Mouse (Mus musculus) left cerebral cortex, adult 18-20 months (tissue): ENCODE results near the gene Ttyh1. TPM values are rescaled to one million over a fixed set of nuclear protein-coding genes. Genes with fewer than 3 reads are reported as not detected.

Experiments
- DNase-seq, 2 experiments: peaks; one replicate each; pipeline ENCODE4 v3.0.0; 2021 to 2022; ENCODE audit warnings: low spot score in 2 of 2, mixed read lengths in 1 of 2
- total RNA-seq, 2 experiments: library from RNA; stranded (reverse); gene quantifications; 2 replicates each; pipeline ENCODE4 v1.2.3; 2021

Gene Ttyh1
- total RNA-seq, 2 experiments from 2014 or later, result 597 TPM

- no peak for DNase-seq
These were observed 3.0 kb downstream of the Ttyh1 start for GRCm38 (mm10) chr7:4122076-4122768.

GRCm38 (mm10) chr7:4122783-4123182 lies 3.6 kb downstream of the Ttyh1 start:
- no peak for DNase-seq

- DNase-seq, result peak; percentile 68 to 74
These were observed 4.5 kb downstream of the Ttyh1 start for GRCm38 (mm10) chr7:4123732-4124131.

GRCm38 (mm10) chr7:4124315-4124759 lies 5.1 kb downstream of the Ttyh1 start:
- peak; percentile 80 to 87 for DNase-seq

GRCm38 (mm10) chr7:4124856-4125255 lies 5.6 kb downstream of the Ttyh1 start:
- DNase-seq, result no peak

- DNase-seq, result no peak
These were observed 6.1 kb downstream of the Ttyh1 start for GRCm38 (mm10) chr7:4125306-4125705.

- no peak for DNase-seq
These were observed 8.0 kb downstream of the Ttyh1 start for GRCm38 (mm10) chr7:4126992-4127785.

- DNase-seq, result no peak
These were observed 8.7 kb downstream of the Ttyh1 start for GRCm38 (mm10) chr7:4127894-4128293.

GRCm38 (mm10) chr7:4128860-4129259 lies 9.7 kb downstream of the Ttyh1 start:
- no peak for DNase-seq

- peak; percentile 85 to 90 for DNase-seq
These were observed 11.7 kb downstream of the Ttyh1 start for GRCm38 (mm10) chr7:4130686-4131452.

- DNase-seq, result no peak
These were observed 12.8 kb downstream of the Ttyh1 start for GRCm38 (mm10) chr7:4131964-4132363.

- peak in 1 of 2 experiments; percentile 78 for DNase-seq
These were observed 13.4 kb downstream of the Ttyh1 start for GRCm38 (mm10) chr7:4132581-4132980.

GRCm38 (mm10) chr7:4132998-4133397 lies 13.8 kb downstream of the Ttyh1 start:
- no peak for DNase-seq

GRCm38 (mm10) chr7:4134911-4135310 lies 15.7 kb downstream of the Ttyh1 start:
- no peak for DNase-seq

GRCm38 (mm10) chr7:4136404-4136770 lies 17.2 kb downstream of the Ttyh1 start:
- DNase-seq, result no peak

GRCm38 (mm10) chr7:4136771-4137531 lies 17.7 kb downstream of the Ttyh1 start, which contains the start of gene Leng8:
TSS of gene Leng8 (plus strand) at chr7:4137039.
- DNase-seq, result peak; percentile 99 to 100

GRCm38 (mm10) chr7:4137746-4138145 lies 18.5 kb downstream of the Ttyh1 start:
- DNase-seq, result no peak

- DNase-seq, result no peak
These were observed 19.0 kb downstream of the Ttyh1 start for GRCm38 (mm10) chr7:4138181-4138580.

- no peak for DNase-seq
These were observed 19.5 kb downstream of the Ttyh1 start for GRCm38 (mm10) chr7:4138671-4139070.

- DNase-seq, result no peak
These were observed 20.2 kb downstream of the Ttyh1 start for GRCm38 (mm10) chr7:4139391-4139790.
